Mouse (Mus musculus) MN1 (cell line): ENCODE results near the gene Zfp410.

ENCODE experiments used
- DNase-seq: peaks from one replicate; pipeline ENCODE4 v3.0.0-alpha.2; 2016; ENCODE audit warnings: low spot score

The Zfp410 gene

DNA sequence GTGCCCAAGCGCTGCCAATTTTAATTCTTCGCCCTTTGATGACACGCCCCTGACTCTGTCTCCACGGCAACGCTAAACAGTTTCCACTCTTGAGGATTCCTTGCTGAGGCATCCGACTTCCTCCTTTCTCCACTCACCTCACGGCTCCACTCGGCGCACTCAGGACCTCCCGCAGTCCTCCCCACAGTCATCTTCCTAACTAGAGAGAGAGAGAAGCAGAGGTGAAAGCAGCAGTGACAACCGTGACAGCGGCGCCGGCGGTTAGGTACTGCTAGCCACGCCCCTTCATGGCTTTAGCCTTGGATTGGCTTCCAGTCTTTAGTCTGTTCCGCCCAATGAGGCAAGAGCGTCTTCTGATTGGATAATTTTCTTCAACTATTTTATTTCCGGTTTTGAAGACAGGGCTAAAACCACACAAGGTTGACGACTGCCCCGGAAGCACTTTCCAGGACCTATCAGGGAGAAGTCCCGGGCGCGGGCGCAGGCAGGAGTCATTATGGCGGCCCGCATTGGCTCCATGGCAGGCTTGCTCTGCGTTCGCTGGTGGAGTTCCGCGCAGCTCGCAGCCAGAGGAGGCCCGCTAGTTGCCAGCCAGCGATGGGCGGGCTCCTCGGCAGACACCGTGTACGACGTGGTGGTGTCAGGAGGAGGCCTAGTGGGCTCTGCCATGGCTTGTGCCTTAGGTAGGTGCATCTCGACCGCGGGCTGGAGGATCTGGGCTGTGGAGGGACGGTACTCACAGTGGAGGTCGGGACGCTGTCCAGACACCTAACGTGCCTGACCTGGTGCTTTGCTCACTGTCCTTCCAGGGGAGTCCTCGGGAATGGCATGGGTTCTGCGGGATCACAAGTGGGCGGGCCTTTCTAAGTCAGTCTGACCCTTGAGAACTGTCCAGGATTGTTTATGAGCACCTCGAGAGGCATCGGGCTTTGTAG lies 45.2 kb downstream of the Zfp410 start, which contains the start of the genes Coq6 and Fam161b:
Gene Coq6, plus strand, starts transcription at position 103 of the 935 bp plus-strand sequence.
Gene Fam161b, minus strand, starts transcription at position 279 of the 935 bp plus-strand sequence.
- peak; percentile 99 for DNase-seq

DNA sequence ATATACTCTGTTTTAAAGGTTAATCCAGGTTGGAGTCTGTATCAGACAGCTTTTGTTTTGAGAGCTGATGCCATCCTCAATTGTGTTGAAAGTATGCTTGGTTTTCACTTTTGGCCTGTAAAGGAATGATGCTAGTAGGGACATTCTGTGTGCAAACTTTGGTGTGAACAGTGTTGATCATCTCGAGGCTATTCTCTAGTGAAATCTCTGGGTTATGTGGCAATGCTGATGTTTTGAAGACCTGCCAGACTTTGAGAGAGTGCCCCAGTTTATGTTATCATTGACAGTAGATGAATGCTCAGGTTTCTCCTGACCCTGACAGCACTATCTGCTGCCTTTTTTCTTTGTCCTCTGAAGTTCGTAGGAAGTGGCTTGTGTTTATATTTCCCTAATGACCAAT lies 46.2 kb downstream of the Zfp410 start:
- no peak for DNase-seq

DNA sequence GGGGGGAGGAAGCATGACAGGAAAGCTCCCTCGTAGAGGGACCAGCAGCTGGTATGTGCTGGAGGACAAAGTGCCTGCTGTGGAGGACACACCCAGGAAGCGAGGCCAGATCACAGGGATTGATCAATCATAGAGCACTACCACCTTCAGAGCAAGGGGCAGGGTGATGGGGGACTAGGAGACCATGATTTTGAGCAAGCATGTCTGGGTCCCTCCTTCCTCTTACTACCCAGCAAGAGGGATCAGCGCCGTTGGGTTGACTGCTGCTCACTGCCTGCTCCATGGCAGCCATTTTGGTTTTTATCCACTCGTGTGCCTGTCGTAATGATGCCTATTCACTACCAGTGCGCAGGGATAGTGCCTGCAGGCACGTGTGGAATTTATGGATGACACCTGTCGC lies 47.6 kb downstream of the Zfp410 start:
- DNase-seq = no peak

DNA sequence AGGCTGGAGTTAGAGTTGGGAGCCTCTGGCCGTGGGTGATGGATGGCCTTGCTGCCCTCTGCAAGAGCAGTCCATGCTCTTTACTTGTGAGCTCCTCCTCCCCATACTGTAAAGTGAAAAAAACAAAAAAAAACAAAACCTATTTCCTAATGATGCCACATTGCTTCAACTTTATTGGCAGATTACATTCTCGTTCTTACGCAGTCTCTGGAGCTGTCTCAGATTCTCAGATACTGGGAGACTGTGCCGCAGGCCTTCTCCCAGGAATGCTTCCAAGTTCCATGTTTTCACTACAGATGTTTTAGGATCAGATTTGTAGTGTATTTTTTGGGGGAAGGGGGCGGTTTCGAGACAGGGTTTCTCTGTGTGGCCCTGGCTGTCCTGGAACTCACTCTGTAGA lies 48.5 kb downstream of the Zfp410 start:
- DNase-seq = no peak

DNA sequence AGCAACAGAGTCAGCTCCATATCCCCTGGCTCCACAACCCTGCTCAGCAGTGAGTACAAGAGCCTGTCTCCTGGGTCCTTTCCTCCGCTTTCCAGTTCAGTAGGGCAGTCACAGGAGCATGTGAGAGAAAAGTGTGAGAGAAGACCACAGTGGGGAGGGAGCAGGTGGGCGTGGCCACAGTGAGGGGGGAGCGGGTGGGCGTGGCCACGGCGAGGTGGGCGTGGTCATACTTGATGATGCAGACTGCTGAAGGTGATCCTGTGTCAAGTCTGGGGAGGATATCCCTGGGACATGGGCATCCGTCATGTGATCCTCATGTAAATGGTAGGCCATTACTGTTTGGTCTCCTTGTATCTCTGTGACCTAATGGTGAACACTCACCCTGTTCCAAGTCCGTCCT lies 50.3 kb downstream of the Zfp410 start:
- DNase-seq = no peak

DNA sequence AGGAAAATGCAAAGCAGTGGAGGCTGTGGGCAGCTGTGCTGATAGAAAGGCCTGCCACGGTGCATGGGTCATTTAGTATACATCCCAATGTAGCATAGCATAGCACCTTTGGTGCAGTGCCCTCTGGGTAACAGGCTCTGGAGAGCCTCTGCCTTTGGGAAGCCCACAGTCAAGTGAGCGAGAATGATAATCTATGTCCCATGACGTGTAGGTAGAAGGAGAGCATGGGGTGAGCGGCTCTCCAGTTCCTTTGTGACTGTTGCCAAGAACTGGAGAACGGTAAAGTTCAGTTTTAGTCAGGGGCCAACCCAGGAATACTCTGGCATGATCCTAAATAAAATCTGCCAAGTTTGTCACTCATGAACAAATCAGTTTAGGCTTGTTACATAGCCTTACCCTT lies 55.0 kb downstream of the Zfp410 start:
- no peak for DNase-seq

DNA sequence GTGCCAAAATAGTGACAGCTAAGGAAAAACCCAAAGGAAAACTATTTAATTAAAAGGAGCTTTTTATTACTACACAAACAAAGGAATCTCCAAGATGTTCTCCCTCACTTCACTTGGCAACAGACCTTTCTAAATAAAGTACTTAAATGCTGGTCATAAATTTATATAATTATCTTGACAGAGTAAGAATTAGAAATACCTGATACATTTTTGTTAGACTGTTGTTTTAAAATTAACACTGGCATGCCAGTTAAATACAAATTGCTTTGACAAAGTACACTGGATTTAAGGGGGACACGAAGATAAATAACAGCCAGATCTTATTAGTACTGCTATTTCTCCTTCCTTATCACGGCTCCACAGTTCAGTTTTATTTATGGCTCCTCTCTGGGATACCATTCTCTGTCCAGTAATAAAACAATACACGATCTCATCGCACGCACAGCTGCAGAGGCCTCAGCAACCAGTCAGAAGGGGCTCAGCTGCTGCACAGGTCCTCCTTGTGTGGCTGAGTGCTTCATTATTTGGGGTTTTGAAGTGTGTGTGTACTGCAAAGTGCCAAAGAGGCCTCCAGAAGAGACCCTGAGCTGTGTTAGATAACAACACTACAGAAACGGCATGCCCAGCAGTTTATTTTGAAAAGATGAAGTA lies 57.3 kb downstream of the Zfp410 start:
- DNase-seq = peak; percentile 21

DNA sequence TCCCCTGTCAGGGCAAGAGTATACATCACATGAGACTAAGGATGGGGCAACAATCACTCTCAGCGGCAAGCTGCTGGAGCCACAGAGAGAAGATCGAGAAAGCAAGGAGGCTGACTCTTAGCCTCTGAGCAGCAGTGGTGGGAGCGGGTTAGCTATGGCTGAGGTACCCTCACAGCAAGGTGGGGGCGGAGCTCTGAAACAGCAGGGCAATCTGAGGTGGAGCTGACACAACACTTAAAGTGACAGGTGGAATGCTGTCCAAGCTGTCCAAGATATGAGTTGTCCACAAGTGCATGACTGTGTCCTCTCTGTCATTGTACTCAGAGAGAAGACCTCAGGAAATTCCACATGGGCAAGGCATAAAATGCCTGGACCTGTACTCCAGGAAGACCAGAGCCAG lies 65.7 kb downstream of the Zfp410 start:
- DNase-seq = no peak

DNA sequence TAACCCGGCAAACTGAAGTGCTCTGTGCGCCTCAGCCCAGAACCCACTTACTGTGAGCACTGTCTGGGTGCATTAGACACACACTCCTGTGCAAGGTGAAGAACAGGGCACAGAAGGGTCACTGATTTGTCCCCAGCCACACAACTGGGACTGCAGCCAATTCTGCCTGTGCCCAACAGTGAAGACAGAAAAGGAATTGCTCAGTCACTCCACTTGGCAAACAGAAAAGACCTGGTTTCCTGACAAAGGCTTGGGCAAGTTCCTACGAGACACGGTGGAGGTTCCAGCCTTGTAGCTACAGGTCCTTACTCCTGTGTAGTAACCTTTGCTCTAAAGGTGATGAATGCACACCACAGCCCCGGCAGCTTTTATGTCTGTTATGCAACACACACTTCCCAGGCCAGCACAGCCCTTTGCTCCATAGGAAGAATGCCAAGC lies 68.0 kb downstream of the Zfp410 start:
- no peak for DNase-seq

DNA sequence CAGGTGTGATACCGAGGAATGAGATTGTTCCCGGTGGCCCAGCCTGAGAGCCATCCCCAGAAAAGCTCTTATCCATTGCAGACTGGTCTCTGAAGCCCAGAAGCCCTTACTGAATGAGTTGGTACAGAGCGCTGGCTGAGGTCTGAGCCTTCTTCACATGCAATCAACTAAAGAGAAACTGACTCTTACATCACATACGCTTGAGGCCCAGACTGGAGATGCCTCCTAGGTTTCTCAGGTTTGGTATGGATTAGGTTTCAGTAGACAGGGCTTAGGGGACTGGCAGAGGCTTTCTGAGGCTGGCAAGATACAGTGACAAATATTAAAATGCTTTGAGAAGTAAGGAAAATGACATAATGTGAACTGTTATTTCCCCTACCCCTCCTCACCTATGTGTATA lies 68.8 kb downstream of the Zfp410 start:
- no peak for DNase-seq

DNA sequence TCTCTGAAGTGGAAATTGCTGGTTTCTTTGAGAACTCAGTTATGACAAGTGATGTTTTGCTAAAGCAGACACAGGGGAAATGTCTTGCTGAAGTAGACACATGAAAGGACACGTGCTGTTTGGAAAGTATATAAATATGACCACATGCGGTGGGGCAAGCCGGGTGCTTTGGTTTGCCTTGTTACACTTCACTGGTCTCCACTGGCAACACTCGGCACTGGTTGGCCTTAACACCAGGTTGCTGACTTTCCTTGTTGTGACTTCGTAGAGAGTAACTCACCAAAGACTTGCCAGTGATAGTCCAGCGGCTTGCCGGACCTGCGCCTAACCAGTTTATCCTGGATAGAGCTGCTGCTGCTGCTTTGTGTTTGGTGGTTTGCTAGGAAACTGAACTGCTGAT lies 71.4 kb downstream of the Zfp410 start:
- DNase-seq = no peak

DNA sequence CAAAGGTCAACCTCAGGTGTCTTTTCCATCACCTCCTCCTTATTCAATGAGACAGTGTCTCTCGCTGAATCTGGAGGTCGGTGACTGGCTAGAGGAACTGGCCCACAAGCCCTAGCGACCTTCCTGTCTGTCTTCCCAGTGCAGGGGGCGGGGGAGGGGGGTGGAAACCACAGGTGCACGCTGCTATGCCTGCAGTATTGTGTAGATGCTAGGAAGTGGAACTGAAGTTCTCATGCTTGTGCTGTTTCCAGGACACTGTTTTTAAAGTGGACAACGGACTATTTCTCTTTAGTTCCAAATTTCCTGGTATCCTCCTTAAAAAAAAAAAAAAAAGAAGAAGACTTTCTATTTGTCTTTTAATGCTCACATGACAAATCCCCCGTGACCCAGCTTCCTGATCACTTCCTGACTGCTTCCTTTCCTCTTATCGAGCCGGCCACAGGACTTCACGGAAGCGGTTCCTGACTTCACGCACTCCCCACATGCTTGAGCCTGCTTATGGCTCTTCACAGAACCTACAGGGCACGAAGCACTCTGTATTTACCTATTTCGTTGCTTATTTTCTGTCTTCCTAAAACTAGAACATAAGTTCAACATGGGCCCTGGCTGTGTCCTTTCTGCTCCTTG lies 72.2 kb downstream of the Zfp410 start:
- DNase-seq = no peak

DNA sequence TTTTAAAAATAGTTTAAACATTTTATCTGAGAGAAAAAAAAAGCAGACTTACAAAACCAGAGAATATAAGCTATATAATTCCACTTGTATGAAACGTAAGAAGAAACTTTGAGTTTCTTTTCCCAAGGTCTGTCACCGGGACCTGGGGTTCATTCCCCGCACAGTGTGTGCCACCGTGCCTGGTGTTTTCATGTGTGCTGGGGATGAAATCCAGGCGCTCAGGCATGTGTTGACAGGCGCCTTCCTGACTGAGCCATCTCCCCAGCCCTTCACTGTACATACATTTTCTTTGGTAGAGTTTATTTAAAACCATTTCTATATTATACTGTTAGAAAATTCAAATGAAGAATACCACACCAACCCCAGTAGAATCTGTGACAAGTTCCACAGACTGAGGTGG lies 73.7 kb downstream of the Zfp410 start:
- no peak for DNase-seq

DNA sequence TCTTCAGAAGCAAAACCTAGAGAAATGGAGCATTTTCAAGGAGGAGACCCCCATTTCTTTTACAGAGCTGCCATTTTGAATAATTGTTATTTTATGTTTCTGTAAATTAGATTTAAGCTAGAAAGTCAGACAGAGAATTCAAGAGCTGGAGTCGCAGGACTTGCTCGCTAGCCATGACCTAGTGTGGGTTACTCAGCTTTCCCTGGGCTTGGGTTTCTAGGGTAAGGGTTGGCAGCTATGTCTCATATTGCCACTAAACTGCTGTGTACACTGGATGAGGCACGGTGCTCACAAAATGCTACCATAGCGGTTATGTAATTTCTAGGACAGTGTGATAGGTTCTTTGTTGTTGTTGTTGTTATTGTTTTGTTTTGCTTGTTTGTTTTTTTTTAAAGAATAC lies 76.0 kb downstream of the Zfp410 start:
- DNase-seq = no peak
